Mouse (Mus musculus): ENCODE data around the gene Pptc7. TPM values are rescaled to one million over a fixed set of nuclear protein-coding genes. Genes with fewer than 3 reads are reported as not detected.

The Pptc7 gene
- polyA plus RNA-seq, 2 experiments, result 8.9 to 11.5 TPM

GRCm38 (mm10) chr5:122372878-122373277, 88.7 kb downstream of the Pptc7 start:
- Histone ChIP-seq H3K9me3 (ENCODE audit: control insufficient read depth, low read length) (no peaks in the 10 kb centered on the region), H3K4me1 (ENCODE audit: control insufficient read depth, insufficient read depth, low read length) (peaks cover 8% of the 10 kb centered on the region; the same call in 1 of the 2 replicates), H3K36me3 (ENCODE audit: control insufficient read depth, insufficient read depth, low read length) (peaks cover 29% of the 10 kb centered on the region), H3K9ac (ENCODE audit: low read depth, low read length, severe bottlenecking) (peak overlapping the region; percentile 76), H3K27ac (replicated peaks; ENCODE audit: low read depth, low read length) (peak overlapping the region; percentile 77), H3K27me3 (ENCODE audit: control insufficient read depth, insufficient read depth, low read length) (no peaks in the 10 kb centered on the region), H3K4me2 (replicated peaks; ENCODE audit: low read depth, low read length, severe bottlenecking) (peak overlapping the region; percentile 63), H3K4me3 (replicated peaks; ENCODE audit: low read length) (peak overlapping the region; percentile 86)
- no peak for DNase-seq (ENCODE audit: low spot score)
- ATAC-seq (ENCODE audit: low FRiP score, low read depth), result no peak
- 8% methylated on average over 5 of the region's 5 CpGs for WGBS
- TF ChIP-seq POLR2A (IDR thresholded peaks at IDR 0.05; ENCODE audit: borderline replicate concordance, extremely low read depth, insufficient read depth, insufficient read length), result no peak

Other genes starting within 250 kb of the Pptc7 start
- 6.1 and 8.2 TPM in 2 replicates for gene Cux2, start 234.3 kb upstream of the Pptc7 start, polyA plus RNA-seq (2012; rRNA removed)
- 3.0 and 3.2 TPM in 2 replicates for gene Cux2, start 234.3 kb upstream of the Pptc7 start, polyA plus RNA-seq (2014; fragmentation: Nextera tagmentation; extraction: Ambion mirVana)
- gene Myl2, start 183.4 kb upstream of the Pptc7 start, polyA plus RNA-seq (2012; rRNA removed), result 9.9 and 17.1 TPM in 2 replicates
- gene Myl2, start 183.4 kb upstream of the Pptc7 start, polyA plus RNA-seq (2014; fragmentation: Nextera tagmentation; extraction: Ambion mirVana), result 5.3 and 11.2 TPM in 2 replicates
- gene Ccdc63, start 143.5 kb upstream of the Pptc7 start, polyA plus RNA-seq (2012; rRNA removed), result 0.09 and 0.21 TPM in 2 replicates
- not detected in 2 replicates for gene Ccdc63, start 143.5 kb upstream of the Pptc7 start, polyA plus RNA-seq (2014; fragmentation: Nextera tagmentation; extraction: Ambion mirVana)
- gene Ppp1cc, start 126.1 kb upstream of the Pptc7 start, polyA plus RNA-seq (2012; rRNA removed), result 273 and 275 TPM in 2 replicates
- 234 TPM in 2 replicates for gene Ppp1cc, start 126.1 kb upstream of the Pptc7 start, polyA plus RNA-seq (2014; fragmentation: Nextera tagmentation; extraction: Ambion mirVana)
- gene Hvcn1, start 77.6 kb upstream of the Pptc7 start, polyA plus RNA-seq (2012; rRNA removed), result 9.6 and 10.4 TPM in 2 replicates
- gene Hvcn1, start 77.6 kb upstream of the Pptc7 start, polyA plus RNA-seq (2014; fragmentation: Nextera tagmentation; extraction: Ambion mirVana), result 8.6 and 8.9 TPM in 2 replicates
- gene Tctn1, start 19.9 kb upstream of the Pptc7 start, polyA plus RNA-seq (2012; rRNA removed), result 28.3 and 38.3 TPM in 2 replicates
- gene Tctn1, start 19.9 kb upstream of the Pptc7 start, polyA plus RNA-seq (2014; fragmentation: Nextera tagmentation; extraction: Ambion mirVana), result 5.5 TPM in 2 replicates
- 17.3 and 19.1 TPM in 2 replicates for gene Rad9b, start 69.9 kb downstream of the Pptc7 start, polyA plus RNA-seq (2012; rRNA removed)
- 9.7 and 10.0 TPM in 2 replicates for gene Rad9b, start 69.9 kb downstream of the Pptc7 start, polyA plus RNA-seq (2014; fragmentation: Nextera tagmentation; extraction: Ambion mirVana)
- 90.6 and 106 TPM in 2 replicates for gene Vps29, start 70.0 kb downstream of the Pptc7 start, polyA plus RNA-seq (2012; rRNA removed)
- gene Vps29, start 70.0 kb downstream of the Pptc7 start, polyA plus RNA-seq (2014; fragmentation: Nextera tagmentation; extraction: Ambion mirVana), result 212 and 216 TPM in 2 replicates
- 73.1 and 74.2 TPM in 2 replicates for gene Gpn3, start 87.5 kb downstream of the Pptc7 start, polyA plus RNA-seq (2012; rRNA removed)
- 63.4 and 64.1 TPM in 2 replicates for gene Gpn3, start 87.5 kb downstream of the Pptc7 start, polyA plus RNA-seq (2014; fragmentation: Nextera tagmentation; extraction: Ambion mirVana)
- 79.1 and 80.4 TPM in 2 replicates for gene Fam216a, start 88.0 kb downstream of the Pptc7 start, polyA plus RNA-seq (2012; rRNA removed)
- gene Fam216a, start 88.0 kb downstream of the Pptc7 start, polyA plus RNA-seq (2014; fragmentation: Nextera tagmentation; extraction: Ambion mirVana), result 78.1 and 82.8 TPM in 2 replicates
- 180 and 241 TPM in 2 replicates for gene Arpc3, start 107.5 kb downstream of the Pptc7 start, polyA plus RNA-seq (2012; rRNA removed)
- 46.2 and 51.0 TPM in 2 replicates for gene Arpc3, start 107.5 kb downstream of the Pptc7 start, polyA plus RNA-seq (2014; fragmentation: Nextera tagmentation; extraction: Ambion mirVana)
- gene Anapc7, start 137.3 kb downstream of the Pptc7 start, polyA plus RNA-seq (2012; rRNA removed), result 44.8 and 49.8 TPM in 2 replicates
- 27.6 and 31.2 TPM in 2 replicates for gene Anapc7, start 137.3 kb downstream of the Pptc7 start, polyA plus RNA-seq (2014; fragmentation: Nextera tagmentation; extraction: Ambion mirVana)
- gene Atp2a2, start 217.9 kb downstream of the Pptc7 start, polyA plus RNA-seq (2012; rRNA removed), result 96.7 and 99.0 TPM in 2 replicates
- 36.5 and 39.7 TPM in 2 replicates for gene Atp2a2, start 217.9 kb downstream of the Pptc7 start, polyA plus RNA-seq (2014; fragmentation: Nextera tagmentation; extraction: Ambion mirVana)

All from limb, embryonic 14.5 days (tissue).